Mouse (Mus musculus) induced T-regulatory cell, adult 2 months (primary cell): ENCODE measurements around the gene Arhgef19.

Experiments
- DNase-seq: peaks from one replicate; pipeline ENCODE4 v3.0.0-alpha.2; 2012; ENCODE audit warnings: low read depth

Arhgef19 gene

GRCm38 (mm10) chr4:141265979-141266637 is 26.8 kb downstream of the Arhgef19 start:
- peak; percentile 40 for DNase-seq

- DNase-seq, result no peak
These were observed 28.0 kb downstream of the Arhgef19 start for GRCm38 (mm10) chr4:141267250-141267649.

DNA sequence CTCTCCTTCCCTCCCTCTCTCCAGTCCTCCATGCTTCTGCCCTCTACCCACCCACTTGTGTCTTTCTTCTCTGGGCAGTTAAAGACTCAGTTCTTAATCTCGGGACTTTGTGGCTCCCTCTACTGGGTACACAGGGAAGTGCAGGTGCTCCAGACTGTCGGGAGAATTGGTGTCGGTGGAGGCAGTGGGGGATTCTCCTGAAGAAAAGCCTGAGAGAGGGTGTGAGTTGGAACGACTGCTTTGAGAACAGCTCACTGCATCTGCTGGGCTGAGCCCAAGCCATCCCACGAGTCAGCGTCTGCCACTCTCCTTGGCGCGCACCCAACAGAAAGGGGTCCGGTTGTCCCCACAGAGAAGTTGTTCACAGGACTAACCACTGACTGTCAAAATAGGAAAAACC is 28.5 kb downstream of the Arhgef19 start:
- DNase-seq, result peak; percentile 81

GRCm38 (mm10) chr4:141268350-141268749 is 29.1 kb downstream of the Arhgef19 start:
- peak; percentile 44 for DNase-seq

GRCm38 (mm10) chr4:141269080-141269479 is 29.8 kb downstream of the Arhgef19 start:
- DNase-seq, result peak; percentile 43

- DNase-seq, result no peak
These were observed 31.1 kb downstream of the Arhgef19 start for GRCm38 (mm10) chr4:141270201-141270940.

DNA sequence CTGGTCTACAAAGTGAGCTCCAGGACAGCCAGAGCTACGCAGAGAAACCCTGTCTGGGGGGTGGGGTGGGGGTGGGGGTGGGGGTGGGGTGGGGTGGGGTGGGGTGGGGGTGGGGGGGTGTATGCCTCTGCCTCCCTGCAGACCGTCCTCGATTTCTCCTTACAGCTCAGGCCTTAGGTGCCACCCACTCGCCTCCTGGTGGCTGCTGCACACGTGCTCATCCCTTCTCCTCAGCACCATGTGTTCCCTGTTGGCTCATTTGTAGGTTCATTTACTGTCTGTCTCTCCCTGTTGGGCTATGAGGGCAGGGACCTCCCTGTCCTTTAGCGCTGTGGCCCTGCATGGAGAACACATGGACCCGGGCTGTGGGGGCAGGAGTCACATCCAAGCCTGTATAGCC is 31.9 kb downstream of the Arhgef19 start:
- no peak for DNase-seq

DNA sequence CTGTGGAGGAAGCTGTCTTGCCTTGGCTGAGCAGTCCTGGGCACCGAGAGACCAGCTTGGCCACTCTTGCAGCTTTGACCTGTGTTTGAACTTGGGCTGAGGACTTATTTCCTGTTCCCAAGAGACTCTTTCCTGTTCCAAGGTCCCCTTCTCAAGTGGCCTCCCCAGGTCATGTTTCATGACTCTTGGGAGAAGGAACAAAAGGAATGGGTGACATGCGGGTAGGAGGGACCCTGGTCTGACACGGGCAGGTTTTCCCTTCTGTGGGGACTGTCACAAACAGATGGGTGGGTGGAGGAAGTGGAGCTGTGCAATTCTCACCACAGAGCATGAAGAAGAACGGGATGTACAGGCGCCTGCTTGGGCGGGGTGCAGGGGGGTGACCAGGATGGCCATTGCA is 32.4 kb downstream of the Arhgef19 start:
- DNase-seq, result peak; percentile 36

DNA sequence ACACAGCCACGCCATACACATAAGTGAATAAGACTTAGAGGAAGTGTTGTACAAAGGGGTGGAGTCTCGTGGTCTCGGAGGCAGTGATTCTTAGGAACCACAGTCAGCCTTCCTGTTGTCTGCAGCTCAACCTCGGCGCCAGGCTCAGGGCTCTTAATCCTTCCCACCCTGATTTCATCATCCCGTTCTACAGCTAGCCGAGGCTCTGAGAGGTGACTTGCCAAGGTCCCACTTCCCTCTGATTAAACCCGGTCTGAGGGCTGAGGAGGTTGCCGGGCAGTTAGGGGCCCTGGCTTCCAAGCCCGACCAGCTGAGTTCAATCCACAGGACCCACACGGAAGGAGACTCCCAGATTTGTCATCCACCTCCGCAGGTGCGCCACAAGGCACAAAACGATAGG is 33.6 kb downstream of the Arhgef19 start:
- peak; percentile 86 for DNase-seq

GRCm38 (mm10) chr4:141273296-141273695 is 34.0 kb downstream of the Arhgef19 start:
- peak; percentile 90 for DNase-seq

GRCm38 (mm10) chr4:141274485-141275341 is 35.4 kb downstream of the Arhgef19 start:
- no peak for DNase-seq

DNA sequence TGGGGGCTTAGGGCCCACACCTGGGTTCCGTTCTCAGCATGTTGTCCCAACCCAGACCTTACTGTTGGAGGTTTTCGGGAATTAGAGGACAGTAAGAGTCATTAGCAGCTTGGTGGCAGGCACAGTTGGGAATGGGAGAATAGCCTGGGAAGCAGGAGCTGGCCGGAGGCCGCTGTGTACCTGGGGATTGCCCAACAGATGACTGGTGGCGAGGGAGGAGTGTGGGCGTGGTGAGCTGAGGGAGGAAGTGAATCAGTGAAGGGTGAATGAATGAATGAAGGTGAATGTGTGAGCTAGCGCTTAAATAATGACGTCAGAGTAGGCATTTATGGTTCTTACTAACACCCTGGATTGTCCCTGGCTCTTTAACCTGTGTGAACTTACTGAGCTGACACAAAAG is 37.9 kb downstream of the Arhgef19 start:
- no peak for DNase-seq

DNA sequence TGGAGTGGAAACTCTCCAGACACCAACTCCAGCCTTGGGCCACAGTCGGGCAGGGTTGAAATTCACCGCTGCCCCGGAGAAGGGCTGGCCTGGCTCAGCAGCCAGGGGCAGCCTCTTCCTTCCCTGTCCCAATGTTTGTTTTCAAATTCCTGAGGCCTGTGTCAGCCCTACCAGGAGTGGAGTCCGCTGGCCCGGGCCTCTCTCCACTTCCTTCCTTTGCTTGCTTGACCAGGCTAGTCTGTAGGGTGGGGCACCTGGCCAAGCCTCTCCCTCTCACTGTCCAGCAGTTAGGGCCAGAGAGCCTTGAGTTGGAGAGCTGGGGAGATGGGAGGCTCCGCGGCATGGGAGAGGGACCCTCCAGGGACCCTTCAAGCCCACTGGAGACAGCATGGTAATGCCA is 38.9 kb downstream of the Arhgef19 start:
- no peak for DNase-seq

DNA sequence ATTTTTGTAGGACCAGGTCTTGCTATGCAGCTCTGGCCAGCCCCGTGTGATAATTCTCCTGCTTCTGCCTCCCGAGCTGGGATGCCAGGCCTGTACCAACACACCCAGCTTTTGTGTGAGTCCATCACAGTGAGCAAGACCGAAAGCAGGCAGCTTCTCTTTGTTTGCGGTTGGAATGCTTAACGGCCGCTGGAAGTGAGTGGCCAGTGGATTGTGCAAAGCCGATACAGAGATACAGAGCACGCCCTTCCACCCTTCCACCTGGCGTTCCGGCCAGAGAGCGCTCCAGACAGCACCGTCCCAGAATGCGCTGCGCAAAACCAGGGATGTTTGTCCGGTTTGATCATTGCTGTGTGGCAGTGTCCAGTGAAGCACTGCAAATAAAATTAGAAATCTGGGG is 40.0 kb downstream of the Arhgef19 start:
- DNase-seq, result no peak

GRCm38 (mm10) chr4:141279783-141280182 is 40.5 kb downstream of the Arhgef19 start:
- no peak for DNase-seq

- DNase-seq, result no peak
These were observed 41.2 kb downstream of the Arhgef19 start for GRCm38 (mm10) chr4:141280471-141280870.

- no peak for DNase-seq
These were observed 41.9 kb downstream of the Arhgef19 start for GRCm38 (mm10) chr4:141281153-141281552.

DNA sequence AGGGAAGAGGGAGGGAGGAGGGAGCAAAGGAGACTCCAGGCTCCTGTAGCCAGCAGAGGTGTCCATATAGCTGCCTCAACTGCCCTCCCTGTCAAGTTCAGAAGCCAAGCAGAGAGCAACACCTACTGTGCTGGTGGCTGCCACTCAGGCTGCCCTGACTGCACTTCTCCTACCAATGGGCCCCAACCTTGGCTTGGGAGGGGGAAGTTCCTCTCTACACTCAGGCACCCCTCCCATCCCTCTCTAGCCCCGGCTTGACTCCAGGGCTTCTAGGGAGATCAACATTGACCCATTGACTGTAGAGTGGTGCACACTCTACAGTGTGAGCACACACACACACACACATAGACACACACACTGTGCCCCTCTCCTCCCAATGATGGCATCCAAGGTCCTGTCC is 42.3 kb downstream of the Arhgef19 start:
- no peak for DNase-seq

- DNase-seq, result no peak
These were observed 42.8 kb downstream of the Arhgef19 start for GRCm38 (mm10) chr4:141282087-141282486.

DNA sequence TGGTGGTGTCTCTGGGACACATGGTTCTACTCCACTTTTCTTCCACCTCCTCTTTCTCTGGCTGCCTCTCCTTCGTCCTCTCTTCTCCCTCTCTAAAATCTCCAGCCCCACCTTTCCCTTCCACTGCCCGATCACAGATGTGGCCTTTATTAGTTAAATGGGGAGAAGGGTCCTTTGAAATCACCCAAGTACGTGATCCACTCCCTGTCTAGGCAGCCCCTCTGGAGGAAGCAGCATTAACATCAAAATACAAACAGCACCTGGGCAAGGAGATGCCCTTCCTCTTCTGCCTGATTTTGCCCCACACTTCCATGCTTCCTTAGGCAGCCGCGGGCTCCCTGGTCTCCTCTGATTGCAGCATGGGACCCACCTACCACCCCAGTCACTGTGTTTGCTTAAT is 43.3 kb downstream of the Arhgef19 start:
- DNase-seq, result no peak

DNA sequence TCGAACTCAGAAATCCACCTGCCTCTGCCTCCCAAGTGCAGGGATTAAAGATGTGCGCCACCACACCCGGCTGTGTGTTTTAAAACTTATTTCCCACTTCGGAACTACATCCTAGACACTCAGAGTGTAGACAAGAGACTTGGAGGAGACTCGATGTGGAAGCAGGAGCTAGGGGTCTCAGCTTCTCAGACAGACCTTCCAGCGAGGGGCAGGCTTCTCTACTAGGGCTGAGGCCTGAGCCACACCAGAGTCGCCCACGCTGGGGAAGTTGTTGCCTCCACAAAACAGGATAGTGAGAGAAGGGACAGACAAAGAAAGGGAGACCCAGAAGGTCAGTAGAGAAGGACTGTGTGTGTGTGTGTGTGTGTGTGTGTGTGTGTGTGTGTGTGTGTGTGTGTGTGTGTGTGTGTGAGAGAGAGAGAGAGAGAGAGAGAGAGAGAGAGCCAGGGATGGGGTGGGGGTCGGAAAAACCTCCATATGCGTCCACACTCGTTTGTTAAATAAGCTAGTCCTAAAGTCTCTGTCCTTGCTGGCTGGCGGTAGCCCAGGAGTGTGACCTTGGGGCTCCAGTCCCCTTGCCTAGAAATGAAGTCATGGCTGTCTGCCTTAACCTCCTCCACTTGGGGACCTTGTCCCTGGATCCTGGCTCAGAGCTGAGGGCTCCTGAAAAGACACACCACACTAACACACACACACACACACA is 44.0 kb downstream of the Arhgef19 start:
- DNase-seq, result no peak

- DNase-seq, result no peak
These were observed 44.6 kb downstream of the Arhgef19 start for GRCm38 (mm10) chr4:141283879-141284411.
